Mouse (Mus musculus) MEL (cell line): ENCODE measurements around the gene Rpa3. TPM values are rescaled to one million over a fixed set of nuclear protein-coding genes. Genes with fewer than 3 reads are reported as not detected.
A peak's percentile ranks its signal among the peaks of the same experiment; 100 is the strongest.

ENCODE experiments used
- DNase-seq: peaks from one replicate; pipeline ENCODE4 v3.0.0; 2011; ENCODE audit warnings: low read depth, low spot score
- H3K27ac ChIP-seq: 2 replicates; pipeline ENCODE4 v1.5.1; 2012; ENCODE audit warnings: low read depth, mild to moderate bottlenecking, control low read depth, low read length, moderate library complexity; ENCODE audit not compliant: control insufficient read depth
- H3K27me3 ChIP-seq, 2 experiments: fragments of 150-350 bp in 1 of 2; sonication (generic) in 1 of 2; 2 replicates each; pipeline ENCODE4 v1.6.1; 2012; ENCODE audit warnings: low read length in 2 of 2, mild to moderate bottlenecking in 2 of 2, improper control_type of control experiment in 1 of 2, moderate library complexity in 1 of 2; ENCODE audit not compliant: insufficient read depth in 2 of 2, control insufficient read depth in 1 of 2
- H3K36me3 ChIP-seq, 2 experiments: 2 replicates each; pipeline ENCODE4 v1.6.1; 2012 to 2014; ENCODE audit warnings: low read length in 2 of 2, improper control_type of control experiment in 1 of 2, inconsistent platforms in 1 of 2, mild to moderate bottlenecking in 1 of 2; ENCODE audit not compliant: insufficient read depth in 2 of 2, control insufficient read depth in 1 of 2
- H3K4me1 ChIP-seq, 2 experiments: fragments of 150-350 bp in 1 of 2; sonication (generic) in 1 of 2; 2 replicates each; pipeline ENCODE4 v1.6.1; 2012; ENCODE audit warnings: low read length in 2 of 2, improper control_type of control experiment in 1 of 2, mild to moderate bottlenecking in 1 of 2; ENCODE audit not compliant: insufficient read depth in 2 of 2, control insufficient read depth in 1 of 2
- H3K4me3 ChIP-seq, 2 experiments: fragments of 150-350 bp in 1 of 2; sonication (generic) in 1 of 2; 2 replicates each; pipeline ENCODE4 v1.5.1; 2012; ENCODE audit warnings: low read depth in 2 of 2, low read length in 2 of 2, mild to moderate bottlenecking in 2 of 2, moderate library complexity in 2 of 2, control low read depth in 1 of 2, improper control_type of control experiment in 1 of 2; ENCODE audit not compliant: control insufficient read depth in 1 of 2, insufficient read depth in 1 of 2
- H3K79me2 ChIP-seq: 2 replicates; pipeline ENCODE4 v1.6.1; 2012; ENCODE audit warnings: mild to moderate bottlenecking, low read length, moderate library complexity; ENCODE audit not compliant: control insufficient read depth, poor library complexity, insufficient read depth
- H3K9ac ChIP-seq: 2 replicates; pipeline ENCODE4 v1.6.1; 2012; ENCODE audit warnings: low read depth, mild to moderate bottlenecking, control low read depth, low read length, moderate library complexity; ENCODE audit not compliant: control insufficient read depth, poor library complexity, severe bottlenecking
- H3K9me3 ChIP-seq: fragments of 150-350 bp; sonication (generic); replicated peaks from 2 replicates; pipeline ENCODE4 v1.6.1; 2012; ENCODE audit warnings: mild to moderate bottlenecking, low read length, improper control_type of control experiment, moderate library complexity; ENCODE audit not compliant: insufficient read depth
- CHD1 ChIP-seq: IDR thresholded peaks from 2 replicates; pipeline ENCODE4 v1.6.1; 2012; ENCODE audit warnings: low read depth, mild to moderate bottlenecking, inconsistent platforms, low read length, improper control_type of control experiment
- ELF1 ChIP-seq: IDR thresholded peaks from 2 replicates; pipeline ENCODE4 v1.6.1; 2014; ENCODE audit warnings: low read depth, mild to moderate bottlenecking, inconsistent platforms, low read length, improper control_type of control experiment, moderate library complexity
- EP300 ChIP-seq, 2 experiments: IDR thresholded peaks; 2 replicates each; pipeline ENCODE4 v1.6.1; 2011; ENCODE audit warnings: improper control_type of control experiment in 2 of 2, low read length in 2 of 2, low read depth in 1 of 2, mild to moderate bottlenecking in 1 of 2
- GABPA ChIP-seq: IDR thresholded peaks from 2 replicates; pipeline ENCODE4 v1.6.1; 2012; ENCODE audit warnings: low read depth, mild to moderate bottlenecking, inconsistent platforms, low read length, improper control_type of control experiment, moderate library complexity
- GATA1 ChIP-seq: IDR thresholded peaks from 2 replicates; pipeline ENCODE4 v1.6.1; 2011; ENCODE audit warnings: low read depth, low read length, improper control_type of control experiment
- HCFC1 ChIP-seq: IDR thresholded peaks from 2 replicates; pipeline ENCODE4 v1.6.1; 2012; ENCODE audit warnings: low read depth, mild to moderate bottlenecking, inconsistent platforms, low read length, improper control_type of control experiment, moderate library complexity
- KAT2A ChIP-seq: conservative IDR thresholded peaks from 2 replicates; pipeline ENCODE4 v1.6.1; 2012; ENCODE audit warnings: low read depth, low read length, improper control_type of control experiment, inconsistent platforms
- MAFK ChIP-seq: IDR thresholded peaks from 2 replicates; pipeline ENCODE4 v1.6.1; 2011; ENCODE audit warnings: low read depth, mild to moderate bottlenecking, low read length, improper control_type of control experiment, borderline replicate concordance
- MAX ChIP-seq: IDR thresholded peaks from 2 replicates; pipeline ENCODE4 v1.6.1; 2011; ENCODE audit warnings: low read length, improper control_type of control experiment
- MAZ ChIP-seq: IDR thresholded peaks from 2 replicates; pipeline ENCODE4 v1.6.1; 2012; ENCODE audit warnings: low read depth, mild to moderate bottlenecking, inconsistent platforms, low read length, improper control_type of control experiment
- MYB ChIP-seq: IDR thresholded peaks from 2 replicates; pipeline ENCODE4 v1.6.1; 2011; ENCODE audit warnings: mild to moderate bottlenecking, low read depth, low read length, improper control_type of control experiment
- NELFE ChIP-seq: IDR thresholded peaks from 2 replicates; pipeline ENCODE4 v1.6.1; 2011; ENCODE audit warnings: low read depth, low read length, improper control_type of control experiment
- POLR2A ChIP-seq, 2 experiments: IDR thresholded peaks; 2 replicates each; pipeline ENCODE4 v1.6.1; 2011 to 2012; ENCODE audit warnings: low read length in 2 of 2, mild to moderate bottlenecking in 2 of 2, control low read depth in 1 of 2, improper control_type of control experiment in 1 of 2, low read depth in 1 of 2, moderate library complexity in 1 of 2; ENCODE audit not compliant: control insufficient read depth in 1 of 2, insufficient read depth in 1 of 2, poor library complexity in 1 of 2
- POLR2AphosphoS5 ChIP-seq: IDR thresholded peaks from 2 replicates; pipeline ENCODE4 v1.6.1; 2012; ENCODE audit warnings: low read depth, borderline replicate concordance, mild to moderate bottlenecking, inconsistent platforms, low read length, moderate library complexity, mixed read lengths
- RCOR1 ChIP-seq: IDR thresholded peaks from 2 replicates; pipeline ENCODE4 v1.6.1; 2012; ENCODE audit warnings: low read depth, mild to moderate bottlenecking, inconsistent platforms, low read length, improper control_type of control experiment
- SIN3A ChIP-seq: IDR thresholded peaks from 2 replicates; pipeline ENCODE4 v1.6.1; 2012; ENCODE audit warnings: low read length, improper control_type of control experiment, inconsistent platforms
- SMC3 ChIP-seq: IDR thresholded peaks from 2 replicates; pipeline ENCODE4 v1.6.1; 2011; ENCODE audit warnings: low read depth, low read length, improper control_type of control experiment
- TAL1 ChIP-seq: IDR thresholded peaks from 2 replicates; pipeline ENCODE4 v1.6.1; 2012; ENCODE audit warnings: mild to moderate bottlenecking, inconsistent platforms, low read length, moderate library complexity, mixed read lengths
- TCF12 ChIP-seq: IDR thresholded peaks from 2 replicates; pipeline ENCODE4 v1.6.1; 2014; ENCODE audit warnings: low read depth, mild to moderate bottlenecking, inconsistent platforms, low read length, improper control_type of control experiment, moderate library complexity
- UBTF ChIP-seq: IDR thresholded peaks from 2 replicates; pipeline ENCODE4 v1.6.1; 2012; ENCODE audit warnings: low read depth, mild to moderate bottlenecking, inconsistent platforms, low read length, improper control_type of control experiment, moderate library complexity, borderline replicate concordance; ENCODE audit not compliant: insufficient read depth
- USF1 ChIP-seq: IDR thresholded peaks from 2 replicates; pipeline ENCODE4 v1.6.1; 2014; ENCODE audit warnings: low read depth, mild to moderate bottlenecking, inconsistent platforms, low read length, improper control_type of control experiment, moderate library complexity
- USF2 ChIP-seq, 2 experiments: IDR thresholded peaks; 2 replicates each; pipeline ENCODE4 v1.6.1; 2011 to 2012; ENCODE audit warnings: improper control_type of control experiment in 2 of 2, low read length in 2 of 2, borderline replicate concordance in 1 of 2, inconsistent platforms in 1 of 2, low read depth in 1 of 2, mild to moderate bottlenecking in 1 of 2; ENCODE audit not compliant: insufficient read depth in 1 of 2
- ZC3H11A ChIP-seq: IDR thresholded peaks from 2 replicates; pipeline ENCODE4 v1.6.1; 2012; ENCODE audit warnings: low read depth, mild to moderate bottlenecking, inconsistent platforms, low read length, improper control_type of control experiment
- ZKSCAN1 ChIP-seq: IDR thresholded peaks from 2 replicates; pipeline ENCODE4 v1.6.1; 2012; ENCODE audit warnings: low read depth, mild to moderate bottlenecking, inconsistent platforms, low read length, improper control_type of control experiment, moderate library complexity
- ZMIZ1 ChIP-seq: IDR thresholded peaks from 2 replicates; pipeline ENCODE4 v1.6.1; 2012; ENCODE audit warnings: low read depth, mild to moderate bottlenecking, inconsistent platforms, low read length, improper control_type of control experiment, moderate library complexity
- ZNF384 ChIP-seq: IDR thresholded peaks from 2 replicates; pipeline ENCODE4 v1.6.1; 2012; ENCODE audit warnings: low read depth, mild to moderate bottlenecking, inconsistent platforms, low read length, improper control_type of control experiment
- polyA plus RNA-seq, 2 experiments: library from polyadenylated mRNA; stranded (reverse) in 1 of 2; unstranded in 1 of 2; fragments of >175 nt in 1 of 2; fragments of >200 nt in 1 of 2; gene quantifications; 2 replicates each; pipeline versions ENCODE4 v1.2.1 to v1.2.4; 2012; ENCODE audit warnings: low replicate concordance in 2 of 2, low read depth in 1 of 2; ENCODE audit not compliant: insufficient read length in 2 of 2, insufficient read depth in 1 of 2, missing spikeins in 1 of 2
- total RNA-seq: library from RNA; depleted of rRNA; stranded (reverse); fragments of 300-350 nt; gene quantifications from 2 replicates; pipeline ENCODE4 v1.2.3, GENCODE M21; 2012

The Rpa3 gene
- total and polyA plus RNA-seq, 3 experiments, result 78.2 to 80.9 TPM; not detected in 1

DNA sequence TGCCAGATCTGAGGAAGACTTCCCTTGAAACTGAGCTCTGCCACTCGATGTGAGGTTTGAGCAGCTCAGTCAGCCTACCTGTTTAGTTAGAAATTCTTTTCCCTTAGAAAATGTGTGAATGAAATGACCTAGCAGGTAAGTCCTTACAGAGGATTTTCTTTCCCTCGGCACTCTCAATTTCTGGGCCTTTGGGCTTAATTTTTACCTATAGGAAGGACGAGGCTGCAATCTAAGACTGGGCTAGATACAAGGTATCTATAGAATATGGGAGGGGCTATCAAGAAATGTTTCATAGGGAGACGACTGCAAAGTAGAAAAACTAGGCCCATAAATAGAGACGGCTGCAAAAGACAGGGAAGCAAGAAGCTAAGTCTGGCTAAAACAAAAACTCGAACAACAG lies 657 bp downstream of the Rpa3 start:
- Histone ChIP-seq H3K79me2 (peaks cover 13% of the 10 kb centered on the region), H3K27me3 (no peaks in the 10 kb centered on the region), H3K36me3 (peaks cover 5 to 8% of the 10 kb centered on the region in 2 experiments; a peak in 3 of 4 replicates), H3K4me3 (peak overlapping the region; percentile 84 to 87), H3K4me1 (peaks cover 0 to 7% of the 10 kb centered on the region in 2 experiments; a peak in 2 of 4 replicates), H3K9ac (peak overlapping the region; percentile 87), H3K9me3 (no peaks in the 10 kb centered on the region), H3K27ac (peak overlapping the region; percentile 76)
- DNase-seq, result peak; percentile 62
- no peak for TF ChIP-seq ZKSCAN1
- TF ChIP-seq MAX, result no peak
- no peak for TF ChIP-seq ZC3H11A
- no peak for TF ChIP-seq USF2 (IDR thresholded peaks at IDR 0.05; ENCODE audit: borderline replicate concordance in 1 of 2, insufficient read depth in 1 of 2, low read depth in 1 of 2, low read length in 2 of 2)
- TF ChIP-seq TAL1, result no peak
- TF ChIP-seq HCFC1, result no peak
- no peak for TF ChIP-seq ZMIZ1
- TF ChIP-seq GABPA, result no peak
- TF ChIP-seq RCOR1, result no peak
- no peak for TF ChIP-seq USF1
- TF ChIP-seq TCF12, result no peak
- no peak for TF ChIP-seq CHD1
- no peak for TF ChIP-seq NELFE
- no peak for TF ChIP-seq SMC3
- TF ChIP-seq POLR2AphosphoS5, result no peak

DNA sequence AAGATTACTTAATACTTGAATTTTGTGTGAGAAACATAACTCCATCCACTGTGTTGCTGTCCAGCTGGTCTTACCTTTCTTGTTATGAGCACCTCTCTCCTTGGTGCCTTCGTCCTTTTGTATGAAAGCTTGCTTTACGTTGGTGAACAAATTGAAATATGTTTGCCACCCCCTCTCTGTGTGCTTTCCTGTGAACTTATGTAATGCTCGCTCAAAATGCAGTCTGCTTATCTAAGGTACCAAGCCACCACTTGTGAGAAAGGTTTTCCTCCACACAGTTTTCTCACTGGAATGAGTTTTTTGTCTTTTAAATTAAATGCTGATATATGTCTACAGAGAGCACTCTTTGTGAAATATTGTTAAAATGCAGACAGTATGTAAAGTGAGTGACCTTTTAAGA lies 30.4 kb downstream of the Rpa3 start:
- no peak for DNase-seq
- H3K27ac ChIP-seq, result no peak overlapping the region
- TF ChIP-seq MYB, result no peak
- no peak for TF ChIP-seq SIN3A
- TF ChIP-seq KAT2A, result no peak
- no peak for TF ChIP-seq USF2 (IDR thresholded peaks at IDR 0.05; ENCODE audit: borderline replicate concordance in 1 of 2, insufficient read depth in 1 of 2, low read depth in 1 of 2, low read length in 2 of 2)
- no peak for TF ChIP-seq GABPA
- no peak for TF ChIP-seq UBTF
- TF ChIP-seq EP300 (IDR thresholded peaks at IDR 0.05; ENCODE audit: low read depth in 1 of 2, low read length in 2 of 2), result no peak
- no peak for TF ChIP-seq MAFK
- no peak for TF ChIP-seq GATA1
- TF ChIP-seq RCOR1, result no peak
- TF ChIP-seq SMC3, result no peak
- no peak for TF ChIP-seq POLR2AphosphoS5
- no peak for TF ChIP-seq ZNF384
- TF ChIP-seq MAX, result no peak
- TF ChIP-seq ELF1, result no peak
- no peak for TF ChIP-seq ZMIZ1
- no peak for TF ChIP-seq ZKSCAN1
- TF ChIP-seq POLR2A (IDR thresholded peaks at IDR 0.05; ENCODE audit: control insufficient read depth in 1 of 2, insufficient read depth in 1 of 2, low read depth in 1 of 2, low read length in 2 of 2, poor library complexity in 1 of 2), result no peak
- no peak for TF ChIP-seq HCFC1
- TF ChIP-seq MAZ, result no peak
- peaks cover 0 to 3% of the 10 kb centered on the region in 2 experiments; a peak in 2 of 4 replicates for H3K36me3 ChIP-seq
- no peaks in the 10 kb centered on the region for H3K79me2 ChIP-seq
- no peak overlapping the region for H3K4me3 ChIP-seq
- no peaks in the 10 kb centered on the region for H3K9me3 ChIP-seq
- no peak overlapping the region for H3K9ac ChIP-seq
- no peaks in the 10 kb centered on the region for H3K27me3 ChIP-seq
- no peaks in the 10 kb centered on the region for H3K4me1 ChIP-seq
